ENCODE assay signal across 14 mouse cellular contexts in the genomic region with DNA sequence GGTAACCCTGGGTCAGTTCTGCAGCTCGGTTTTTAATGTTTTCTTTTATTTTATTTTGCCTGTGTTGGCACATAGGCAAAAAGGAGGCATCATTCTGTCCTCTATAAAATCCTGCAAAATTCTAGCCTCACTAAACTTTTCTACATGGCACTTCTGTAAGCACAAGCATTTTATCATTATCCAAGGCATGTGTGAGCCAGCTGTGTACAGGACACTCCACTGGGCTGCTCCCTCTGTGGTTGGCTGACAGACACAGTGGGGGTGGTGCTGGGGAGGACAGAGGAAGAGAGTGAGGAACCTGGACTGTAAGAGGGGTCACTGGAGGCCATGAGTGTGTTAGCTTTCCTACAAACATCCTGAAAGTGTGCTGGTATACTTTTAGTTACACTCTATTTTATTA.
"Had no signal": no experiment of that assay in that cellular context is flagged by ENCODE, and none has a peak within 500 bp of the region (broad histone marks: within the 10 kb centered on the region; RNA-seq: fewer than 3 reads in every experiment).

No protein-coding gene starts in this region.

- H3K9me3 ChIP-seq: kidney, embryonic 15.5 days; limb, embryonic 15.5 days; midbrain, embryonic 13.5 days; neural tube, embryonic 15.5 days had no signal

- H3K27me3 ChIP-seq: kidney, embryonic 15.5 days; limb, embryonic 15.5 days; midbrain, embryonic 13.5 days; neural tube, embryonic 15.5 days had no signal

- H3K4me3 ChIP-seq: kidney, embryonic 15.5 days; limb, embryonic 15.5 days; midbrain, embryonic 13.5 days; myocyte; neural tube, embryonic 15.5 days had no signal

- H3K9ac ChIP-seq: kidney, embryonic 15.5 days; limb, embryonic 15.5 days; midbrain, embryonic 13.5 days; neural tube, embryonic 15.5 days had no signal

- H3K27ac ChIP-seq: kidney, embryonic 15.5 days; limb, embryonic 15.5 days; midbrain, embryonic 13.5 days; neural tube, embryonic 15.5 days; stomach, postnatal 0 days had no signal

- ATAC-seq: lung, postnatal 0 days; midbrain, embryonic 13.5 days had no signal

- H3K4me1 ChIP-seq: limb, embryonic 15.5 days; midbrain, embryonic 13.5 days; neural tube, embryonic 15.5 days had no signal

- DNase-seq: kidney, adult 18-20 months; kidney, postnatal 14 days; lung, adult 2 months; lung, postnatal 36 days; right cerebral cortex, adult 18-20 months; right cerebral cortex, postnatal 25 days; thymus, postnatal 4 days had no signal

- H3K4me2 ChIP-seq: kidney, embryonic 15.5 days; limb, embryonic 15.5 days; midbrain, embryonic 13.5 days; neural tube, embryonic 15.5 days had no signal
